Mouse (Mus musculus) left cerebral cortex, adult 9 months (tissue): ENCODE measurements around the gene Olig2.

Source experiments
- DNase-seq, 2 experiments: peaks; one replicate each; pipeline ENCODE4 v3.0.0; 2022; ENCODE audit warnings: low spot score in 2 of 2

The Olig2 gene

GRCm38 (mm10) chr16:91270212-91270971 is 45.1 kb downstream of the Olig2 start:
- peak in 1 of 2 experiments; percentile 20 for DNase-seq

GRCm38 (mm10) chr16:91270982-91271549 is 45.8 kb downstream of the Olig2 start:
- no peak for DNase-seq

GRCm38 (mm10) chr16:91271634-91272033 is 46.4 kb downstream of the Olig2 start:
- DNase-seq, result no peak
